Mouse (Mus musculus) heart, postnatal 10 days (tissue): Measurements from ENCODE around the gene Cebpa. TPM values are rescaled to one million over a fixed set of nuclear protein-coding genes. Genes with fewer than 3 reads are reported as not detected.

Experiments used
- DNase-seq, 2 experiments: peaks; one replicate each; pipeline ENCODE4 v3.0.0; 2021
- intact Hi-C: fragments of 180-260 bp; cut with DNase I; formaldehyde crosslinking; loops from one replicate; pipeline ENCODE4 v1.15.1; 2025
- microRNA-seq, 2 experiments: library from miRNA; unstranded; fragments of <30 nt; microRNA quantifications; one replicate each; pipeline ENCODE4 v1.2.0; 2022
- total RNA-seq, 2 experiments: library from RNA; stranded (reverse); gene quantifications; 2 replicates each; pipeline ENCODE4 v1.2.3; 2021

Gene Cebpa
- total RNA-seq, 2 experiments from 2014 or later, result 7.6 to 13.7 TPM

- intact Hi-C loops, result no loop called here
- no peak for DNase-seq
Observed at GRCm38 (mm10) chr7:35143864-35144618, 24.9 kb downstream of the Cebpa start.

- intact Hi-C loops, result no loop called here
- DNase-seq, result no peak
Observed at GRCm38 (mm10) chr7:35145068-35145467, 26.0 kb downstream of the Cebpa start.

GRCm38 (mm10) chr7:35146269-35146668 lies 27.2 kb downstream of the Cebpa start:
- DNase-seq, result peak in 1 of 2 experiments; percentile 22
- intact Hi-C loops, result no loop called here

GRCm38 (mm10) chr7:35149616-35150433 lies 30.7 kb downstream of the Cebpa start:
- intact Hi-C loops, result no loop called here
- no peak for DNase-seq

- DNase-seq, result no peak
- intact Hi-C loops, result no loop called here
Observed at GRCm38 (mm10) chr7:35150860-35151259, 31.8 kb downstream of the Cebpa start.

- intact Hi-C loops, result no loop called here
- DNase-seq, result no peak
Observed at GRCm38 (mm10) chr7:35154449-35154848, 35.4 kb downstream of the Cebpa start.

- intact Hi-C loops, result no loop called here
- no peak for DNase-seq
Observed at GRCm38 (mm10) chr7:35156561-35157477, 37.7 kb downstream of the Cebpa start.

- intact Hi-C loops, result no loop called here
- DNase-seq, result no peak
Observed at GRCm38 (mm10) chr7:35157512-35157911, 38.4 kb downstream of the Cebpa start.

GRCm38 (mm10) chr7:35162443-35162842 lies 43.4 kb downstream of the Cebpa start:
- no peak for DNase-seq
- intact Hi-C loops, result no loop called here

GRCm38 (mm10) chr7:35163600-35163999 lies 44.5 kb downstream of the Cebpa start:
- peak; percentile 45 to 49 for DNase-seq
- intact Hi-C loops, result no loop called here

GRCm38 (mm10) chr7:35164131-35164530 lies 45.0 kb downstream of the Cebpa start:
- no peak for DNase-seq
- intact Hi-C loops, result no loop called here

- intact Hi-C loops, result no loop called here
- DNase-seq, result no peak
Observed at GRCm38 (mm10) chr7:35166988-35167387, 47.9 kb downstream of the Cebpa start.

GRCm38 (mm10) chr7:35167925-35168324 lies 48.8 kb downstream of the Cebpa start:
- DNase-seq, result no peak
- intact Hi-C loops, result no loop called here

- intact Hi-C loops, result loop anchor here (1.0 kb wide), 1 partner anchor 50 kb away; the partner anchor contains the start of gene Cebpa
- DNase-seq, result peak; percentile 92 to 94
Observed at GRCm38 (mm10) chr7:35169341-35169740, 50.2 kb downstream of the Cebpa start.

Small RNA genes within 50 kb of the gene (microRNA-seq; reads per million reads assigned to microRNA genes)
- 0 reads per million in 2 experiments for gene Gm25033

Other genes starting within 250 kb of the Cebpa start
- 10 to 100 TPM; 26.3 to 27.6 TPM for gene Pepd, start 206.9 kb upstream of the Cebpa start, total RNA-seq
- 10 to 100 TPM; 19.5 to 24.1 TPM for gene Cebpg, start 62.7 kb upstream of the Cebpa start, total RNA-seq
- gene Slc7a10, start 67.1 kb downstream of the Cebpa start, total RNA-seq, result 1 to 10 TPM in 1 of 2 experiments, under 1 TPM in 1; 0.60 to 1.1 TPM
- 10 to 100 TPM in 1 of 2 experiments, 1 to 10 TPM in 1; 8.7 to 10.1 TPM for gene Lrp3, start 96.2 kb downstream of the Cebpa start, total RNA-seq
- gene Gpatch1, start 199.1 kb downstream of the Cebpa start, total RNA-seq, result 10 to 100 TPM in 1 of 2 experiments, 1 to 10 TPM in 1; 9.2 to 12.1 TPM
- 1 to 10 TPM; 3.5 to 5.6 TPM for gene Rhpn2, start 214.9 kb downstream of the Cebpa start, total RNA-seq